Mouse (Mus musculus): Measurements from ENCODE around the gene Ttll8.

- no peak for TF ChIP-seq CTCF (IDR thresholded peaks at IDR 0.05; ENCODE audit: low read depth, low read length)
- no peak for TF ChIP-seq POLR2A (IDR thresholded peaks at IDR 0.05; ENCODE audit: borderline replicate concordance, low read depth, low read length)
Observed at GRCm38 (mm10) chr15:88892252-88892651, 62.0 kb downstream of the Ttll8 start.
